Mouse (Mus musculus) myocyte (in vitro differentiated cells): Measurements from ENCODE around the gene Dhx30. TPM values are rescaled to one million over a fixed set of nuclear protein-coding genes. Genes with fewer than 3 reads are reported as not detected.
A peak's percentile ranks its signal among the peaks of the same experiment; 100 is the strongest.

Experiments
- H3K27me3 ChIP-seq: one replicate; pipeline ENCODE4 v1.6.1; 2011; ENCODE audit not compliant: control insufficient read depth, insufficient read depth, insufficient read length
- H3K36me3 ChIP-seq: one replicate; pipeline ENCODE4 v1.6.1; 2011; ENCODE audit not compliant: control insufficient read depth, insufficient read depth
- H3K4me2 ChIP-seq: one replicate; pipeline ENCODE4 v1.6.1; 2011; ENCODE audit warnings: low read depth, control low read depth
- H3K4me3 ChIP-seq: one replicate; pipeline ENCODE4 v1.5.1; 2011; ENCODE audit warnings: mild to moderate bottlenecking, control low read depth, moderate library complexity
- H3K79me2 ChIP-seq: one replicate; pipeline ENCODE4 v1.6.1; 2011; ENCODE audit not compliant: control insufficient read depth, insufficient read depth
- H3ac ChIP-seq: one replicate; pipeline ENCODE4 v1.6.1; 2011; ENCODE audit not compliant: control insufficient read depth, insufficient read length
- CEBPB ChIP-seq: IDR thresholded peaks from 2 replicates; pipeline ENCODE4 v1.6.1; 2011; ENCODE audit warnings: mild to moderate bottlenecking, moderate library complexity; ENCODE audit not compliant: poor library complexity, insufficient read depth, severe bottlenecking
- E2F4 ChIP-seq: IDR thresholded peaks from one replicate; pipeline ENCODE4 v1.6.1; 2011; ENCODE audit warnings: mild to moderate bottlenecking, control low read depth, moderate library complexity; ENCODE audit not compliant: insufficient read depth
- MAX ChIP-seq: IDR thresholded peaks from one replicate; pipeline ENCODE4 v1.6.1; 2011; ENCODE audit warnings: low read depth, mild to moderate bottlenecking, control low read depth
- MYOD1 ChIP-seq, 3 experiments: IDR thresholded peaks; one replicate each; pipeline ENCODE4 v1.6.1; 2011; ENCODE audit warnings: control low read depth in 2 of 3, low read depth in 2 of 3, mild to moderate bottlenecking in 2 of 3, moderate library complexity in 1 of 3; ENCODE audit not compliant: insufficient read length in 2 of 3, control insufficient read depth in 1 of 3
- MYOG ChIP-seq, 3 experiments: IDR thresholded peaks; one replicate each; pipeline ENCODE4 v1.6.1; 2011; ENCODE audit warnings: control low read depth in 2 of 3, low read depth in 2 of 3, mild to moderate bottlenecking in 2 of 3; ENCODE audit not compliant: insufficient read length in 2 of 3, control insufficient read depth in 1 of 3, insufficient read depth in 1 of 3
- POLR2A ChIP-seq: IDR thresholded peaks from one replicate; pipeline ENCODE4 v1.6.1; 2011; ENCODE audit warnings: low read depth, mild to moderate bottlenecking, control low read depth, moderate library complexity; ENCODE audit not compliant: insufficient read length
- POLR2AphosphoS2 ChIP-seq: IDR thresholded peaks from one replicate; pipeline ENCODE4 v1.6.1; 2011; ENCODE audit warnings: low read depth, control low read depth; ENCODE audit not compliant: insufficient read length
- REST ChIP-seq: IDR thresholded peaks from one replicate; pipeline ENCODE4 v1.6.1; 2011; ENCODE audit warnings: mild to moderate bottlenecking, control low read depth, moderate library complexity; ENCODE audit not compliant: insufficient read depth, insufficient read length
- SRF ChIP-seq: IDR thresholded peaks from one replicate; pipeline ENCODE4 v1.6.1; 2011; ENCODE audit warnings: low read depth; ENCODE audit not compliant: control insufficient read depth, insufficient read length
- TCF12 ChIP-seq: IDR thresholded peaks from one replicate; pipeline ENCODE4 v1.6.1; 2011; ENCODE audit warnings: mild to moderate bottlenecking, control low read depth; ENCODE audit not compliant: poor library complexity, insufficient read depth, severe bottlenecking
- TCF3 ChIP-seq: IDR thresholded peaks from one replicate; pipeline ENCODE4 v1.6.1; 2011; ENCODE audit warnings: low read depth, control low read depth; ENCODE audit not compliant: insufficient read length
- USF1 ChIP-seq: IDR thresholded peaks from one replicate; pipeline ENCODE4 v1.6.1; 2011; ENCODE audit warnings: low read depth, mild to moderate bottlenecking, control low read depth, moderate library complexity
- polyA plus RNA-seq: library from polyadenylated mRNA; unstranded; fragments of >200 nt; fragmentation: generic; extraction: Trizol; gene quantifications from one replicate; pipeline ENCODE4 v1.2.1, GENCODE M21; 2012; ENCODE audit warnings: missing spikeins

The Dhx30 gene
- polyA plus RNA-seq, 1 experiment, result 79.1 TPM

- no peak overlapping the region for H3ac ChIP-seq
- peaks cover 18% of the 10 kb centered on the region for H3K36me3 ChIP-seq
- H3K4me3 ChIP-seq, result no peak overlapping the region
- H3K27me3 ChIP-seq, result no peaks in the 10 kb centered on the region
- H3K79me2 ChIP-seq, result peaks cover 85% of the 10 kb centered on the region
- no peak overlapping the region for H3K4me2 ChIP-seq
- TF ChIP-seq E2F4 (no peak), TCF3 (no peak), MYOD1 (IDR thresholded peaks at IDR 0.05; ENCODE audit: control insufficient read depth in 1 of 3, insufficient read length in 2 of 3, low read depth in 2 of 3) (no peak), USF1 (no peak), TCF12 (no peak), CEBPB (no peak), POLR2AphosphoS2 (no peak), SRF (no peak), MAX (no peak), MYOG (IDR thresholded peaks at IDR 0.05; ENCODE audit: control insufficient read depth in 1 of 3, insufficient read depth in 1 of 3, insufficient read length in 2 of 3, low read depth in 2 of 3) (no peak), REST (no peak), POLR2A (no peak)
Measured at GRCm38 (mm10) chr9:110142097-110142496, 24.5 kb upstream of the Dhx30 start.

GRCm38 (mm10) chr9:110139119-110139518 is 21.5 kb upstream of the Dhx30 start:
- H3K36me3 ChIP-seq, result peaks cover 7% of the 10 kb centered on the region
- H3K27me3 ChIP-seq, result no peaks in the 10 kb centered on the region
- peaks cover 86% of the 10 kb centered on the region for H3K79me2 ChIP-seq
- H3K4me3 ChIP-seq, result no peak overlapping the region
- peak overlapping the region; percentile 61 for H3K4me2 ChIP-seq
- no peak for TF ChIP-seq E2F4
- peak in 1 of 3 experiments; percentile 21 for TF ChIP-seq MYOD1 (IDR thresholded peaks at IDR 0.05; ENCODE audit: control insufficient read depth in 1 of 3, insufficient read length in 2 of 3, low read depth in 2 of 3)
- H3ac ChIP-seq, result no peak overlapping the region

- H3K4me3 ChIP-seq, result no peak overlapping the region
- peaks cover 58% of the 10 kb centered on the region for H3K79me2 ChIP-seq
- no peaks in the 10 kb centered on the region for H3K27me3 ChIP-seq
- no peak overlapping the region for H3ac ChIP-seq
- no peak for TF ChIP-seq POLR2A
- no peak for TF ChIP-seq TCF3
- no peak for TF ChIP-seq MYOG (IDR thresholded peaks at IDR 0.05; ENCODE audit: control insufficient read depth in 1 of 3, insufficient read depth in 1 of 3, insufficient read length in 2 of 3, low read depth in 2 of 3)
- TF ChIP-seq REST, result no peak
- TF ChIP-seq USF1, result no peak
- no peak overlapping the region for H3K4me2 ChIP-seq
- H3K36me3 ChIP-seq, result no peaks in the 10 kb centered on the region
Measured at GRCm38 (mm10) chr9:110134176-110134575, 16.5 kb upstream of the Dhx30 start.

GRCm38 (mm10) chr9:110132921-110133320 is 15.3 kb upstream of the Dhx30 start:
- no peaks in the 10 kb centered on the region for H3K36me3 ChIP-seq
- H3K4me3 ChIP-seq, result peak overlapping the region; percentile 46
- H3ac ChIP-seq, result peak overlapping the region; percentile 72
- TF ChIP-seq CEBPB, result no peak
- TF ChIP-seq USF1, result no peak
- no peak for TF ChIP-seq SRF
- TF ChIP-seq TCF12, result no peak
- no peaks in the 10 kb centered on the region for H3K27me3 ChIP-seq
- H3K79me2 ChIP-seq, result peaks cover 58% of the 10 kb centered on the region
- peak overlapping the region; percentile 69 for H3K4me2 ChIP-seq

GRCm38 (mm10) chr9:110132201-110132605 is 14.6 kb upstream of the Dhx30 start:
- TF ChIP-seq TCF12, result no peak
- peak in 1 of 3 experiments; percentile 36 for TF ChIP-seq MYOD1 (IDR thresholded peaks at IDR 0.05; ENCODE audit: control insufficient read depth in 1 of 3, insufficient read length in 2 of 3, low read depth in 2 of 3)
- Histone ChIP-seq H3K4me2 (peak overlapping the region; percentile 69), H3K79me2 (peaks cover 50% of the 10 kb centered on the region), H3K4me3 (peak overlapping the region; percentile 46), H3K27me3 (no peaks in the 10 kb centered on the region), H3K36me3 (no peaks in the 10 kb centered on the region), H3ac (peak overlapping the region; percentile 72)

GRCm38 (mm10) chr9:110131525-110132197 is 14.0 kb upstream of the Dhx30 start:
- H3K4me2 ChIP-seq, result peak overlapping the region; percentile 76
- H3ac ChIP-seq, result peak overlapping the region; percentile 72
- H3K79me2 ChIP-seq, result peaks cover 45% of the 10 kb centered on the region
- no peaks in the 10 kb centered on the region for H3K36me3 ChIP-seq
- H3K27me3 ChIP-seq, result no peaks in the 10 kb centered on the region
- TF ChIP-seq MYOD1 (IDR thresholded peaks at IDR 0.05; ENCODE audit: control insufficient read depth in 1 of 3, insufficient read length in 2 of 3, low read depth in 2 of 3), result no peak
- peak; percentile 94 for TF ChIP-seq POLR2A
- TF ChIP-seq MYOG (IDR thresholded peaks at IDR 0.05; ENCODE audit: control insufficient read depth in 1 of 3, insufficient read depth in 1 of 3, insufficient read length in 2 of 3, low read depth in 2 of 3), result peak in 1 of 3 experiments; percentile 30
- peak; percentile 68 for TF ChIP-seq E2F4
- peak; percentile 93 for TF ChIP-seq POLR2AphosphoS2
- no peak for TF ChIP-seq MAX
- no peak for TF ChIP-seq CEBPB
- TF ChIP-seq USF1, result no peak
- H3K4me3 ChIP-seq, result peak overlapping the region; percentile 46
